Mouse (Mus musculus): ENCODE data around the gene Spaca3. TPM values are rescaled to one million over a fixed set of nuclear protein-coding genes. Genes with fewer than 3 reads are reported as not detected.

Spaca3 gene
- polyA plus RNA-seq, 1 experiment from 2014 or later: not detected

DNA sequence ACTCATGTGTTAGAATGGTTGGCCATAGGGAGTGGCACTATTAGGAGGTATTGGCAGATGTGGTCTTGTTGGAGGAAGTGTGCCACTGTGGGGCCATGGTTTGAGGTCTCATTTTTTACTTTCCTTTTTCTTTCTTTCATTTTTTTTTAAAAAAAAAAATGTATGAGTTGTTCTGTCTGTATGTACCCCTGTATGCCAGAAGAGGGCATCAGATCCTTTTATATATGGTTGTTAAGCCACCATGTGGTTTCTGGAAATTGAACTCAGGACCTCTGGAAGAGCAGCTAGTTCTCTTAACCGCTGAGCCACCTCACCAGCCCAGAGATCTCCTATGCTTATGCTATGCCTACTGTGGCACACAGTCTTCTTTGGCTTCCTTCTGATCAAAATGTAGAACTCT, 19.4 kb upstream of the Spaca3 start:
- no peak overlapping the region for H3K9ac ChIP-seq (replicated peaks)
- H3K4me2 ChIP-seq (replicated peaks): no peak overlapping the region
- H3K27ac ChIP-seq (replicated peaks): no peak overlapping the region
- no peaks in the 10 kb centered on the region for H3K36me3 ChIP-seq
- H3K4me3 ChIP-seq: no peak overlapping the region
- no peaks in the 10 kb centered on the region; the same call in 1 of the 2 replicates for H3K27me3 ChIP-seq
- no peaks in the 10 kb centered on the region for H3K9me3 ChIP-seq
- 76% methylated on average over 1 of the region's 1 CpGs for WGBS
- no peaks in the 10 kb centered on the region for H3K4me1 ChIP-seq
- ATAC-seq (replicated peaks): no peak

DNA sequence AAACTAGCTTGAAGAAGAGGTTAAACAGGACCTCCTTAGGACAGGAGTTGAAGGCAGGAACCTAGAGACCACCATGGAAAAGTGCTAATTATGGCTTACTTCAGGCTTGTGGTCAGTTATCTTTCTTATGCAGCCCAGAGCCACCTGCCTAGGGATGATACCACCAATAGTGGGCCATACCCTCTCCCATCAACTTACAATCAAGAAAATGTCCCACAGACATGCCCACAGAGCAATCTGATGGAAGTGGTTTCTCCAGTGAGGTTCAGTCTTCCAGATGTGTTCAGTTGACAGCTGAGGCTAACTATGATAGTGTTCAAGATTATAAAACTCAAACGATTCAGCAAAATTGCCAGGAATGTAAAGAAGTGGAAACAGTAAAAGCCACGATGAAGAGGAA, 14.7 kb upstream of the Spaca3 start:
- Histone ChIP-seq H3K4me2 (replicated peaks) (no peak overlapping the region), H3K36me3 (no peaks in the 10 kb centered on the region), H3K4me3 (no peak overlapping the region), H3K9me3 (no peaks in the 10 kb centered on the region), H3K27me3 (peaks cover 18% of the 10 kb centered on the region), H3K27ac (replicated peaks) (no peak overlapping the region), H3K9ac (replicated peaks) (no peak overlapping the region), H3K4me1 (no peaks in the 10 kb centered on the region)
- ATAC-seq (replicated peaks): no peak
- 91% methylated on average over 2 of the region's 2 CpGs for WGBS

DNA sequence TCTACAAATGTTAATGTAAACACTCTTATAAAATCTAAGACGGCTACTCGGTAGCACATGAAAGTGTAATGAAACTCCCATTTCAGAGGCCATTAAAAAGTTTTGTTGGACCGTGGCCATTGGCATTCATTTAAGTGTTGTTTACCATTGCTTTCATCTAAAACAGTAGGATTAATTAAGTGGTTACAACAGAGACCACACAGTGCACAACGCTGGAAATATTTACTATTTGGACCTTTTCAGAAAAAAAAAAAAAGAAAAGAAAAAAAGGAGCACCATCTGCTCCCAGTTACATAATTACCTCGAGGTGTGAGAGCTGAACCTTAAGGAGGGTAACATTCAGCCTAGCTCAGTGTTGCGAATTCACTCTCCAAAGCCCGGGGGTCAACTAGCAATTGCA, 12.7 kb upstream of the Spaca3 start:
- no peaks in the 10 kb centered on the region for H3K36me3 ChIP-seq
- H3K4me2 ChIP-seq (replicated peaks): no peak overlapping the region
- no peak overlapping the region for H3K4me3 ChIP-seq
- H3K27ac ChIP-seq (replicated peaks): no peak overlapping the region
- ATAC-seq (replicated peaks): no peak
- WGBS: 19% methylated on average over 7 of the region's 7 CpGs
- H3K9ac ChIP-seq (replicated peaks): no peak overlapping the region
- H3K9me3 ChIP-seq: no peaks in the 10 kb centered on the region
- no peaks in the 10 kb centered on the region for H3K4me1 ChIP-seq
- peaks cover 21% of the 10 kb centered on the region for H3K27me3 ChIP-seq

DNA sequence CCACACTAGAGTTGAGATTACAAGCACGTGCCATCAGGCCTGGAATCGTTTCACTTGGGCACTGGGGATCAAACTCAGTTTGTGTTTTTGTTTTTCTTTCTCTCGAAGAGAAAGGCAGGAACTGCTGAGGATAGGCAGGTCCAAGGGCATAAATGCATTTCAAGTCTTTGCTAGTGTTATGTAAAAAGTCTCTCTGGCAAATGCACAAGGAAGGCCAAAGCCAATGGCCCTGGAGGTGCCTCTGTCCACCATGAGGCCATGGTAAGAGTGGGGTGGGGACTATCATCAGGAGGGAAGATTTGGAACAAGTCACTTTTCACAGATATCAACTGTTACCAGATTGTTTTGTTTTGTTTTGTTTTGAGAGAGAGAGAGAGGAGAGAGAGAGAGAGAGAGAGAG, 12.1 kb upstream of the Spaca3 start:
- no peak for ATAC-seq (replicated peaks)
- Histone ChIP-seq H3K36me3 (no peaks in the 10 kb centered on the region), H3K4me1 (no peaks in the 10 kb centered on the region), H3K27me3 (peaks cover 22% of the 10 kb centered on the region), H3K9me3 (no peaks in the 10 kb centered on the region), H3K4me3 (no peak overlapping the region), H3K27ac (replicated peaks) (no peak overlapping the region), H3K4me2 (replicated peaks) (no peak overlapping the region), H3K9ac (replicated peaks) (no peak overlapping the region)
- 64% methylated on average over 3 of the region's 3 CpGs for WGBS

DNA sequence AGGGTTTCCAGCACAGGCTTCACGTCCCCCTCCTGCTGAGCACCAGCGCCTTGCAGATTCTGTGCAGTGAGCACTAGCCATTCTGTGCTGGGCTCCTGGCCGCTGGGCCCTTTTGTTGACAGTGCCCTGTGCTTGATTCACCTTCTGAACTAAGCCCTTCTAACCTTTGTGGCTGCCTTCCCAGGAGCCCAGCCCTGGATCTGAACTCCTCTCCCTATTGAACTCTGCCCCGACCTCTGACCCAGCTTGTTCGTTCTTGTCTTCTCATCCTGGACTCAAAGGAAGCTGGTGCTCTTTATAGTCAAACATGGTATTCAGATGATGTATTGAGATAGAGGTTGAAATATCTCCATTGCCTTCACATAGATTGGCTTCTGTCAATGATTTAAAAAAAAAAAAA, 10.0 kb upstream of the Spaca3 start:
- Histone ChIP-seq H3K36me3 (no peaks in the 10 kb centered on the region), H3K27me3 (peaks cover 22% of the 10 kb centered on the region), H3K4me3 (no peak overlapping the region), H3K9me3 (no peaks in the 10 kb centered on the region), H3K4me2 (replicated peaks) (no peak overlapping the region), H3K27ac (replicated peaks) (no peak overlapping the region), H3K9ac (replicated peaks) (no peak overlapping the region), H3K4me1 (peaks cover 4% of the 10 kb centered on the region; the same call in 1 of the 2 replicates)
- 62% methylated on average over 5 of the region's 5 CpGs for WGBS
- no peak for ATAC-seq (replicated peaks)

DNA sequence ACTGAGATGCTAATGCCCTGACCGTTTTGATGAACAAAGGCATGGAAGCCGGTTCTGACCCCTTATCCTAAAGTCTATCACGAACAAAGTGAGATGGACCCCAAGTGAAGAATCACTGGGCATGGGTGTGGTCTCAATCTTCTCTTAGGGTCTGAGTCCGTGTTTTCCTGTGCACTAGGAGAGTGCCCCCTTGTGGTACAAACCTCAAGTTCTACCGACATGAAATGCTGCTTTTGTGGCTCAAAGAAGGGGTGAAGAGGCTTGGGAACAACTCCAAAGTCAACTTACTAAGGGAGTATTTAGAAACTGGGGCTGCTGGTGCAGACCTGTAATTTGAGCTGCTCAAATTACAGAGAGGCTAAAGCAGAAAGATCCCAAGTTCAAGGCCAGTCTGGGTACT, 6.3 kb upstream of the Spaca3 start:
- H3K27ac ChIP-seq (replicated peaks): no peak overlapping the region
- no peak overlapping the region for H3K9ac ChIP-seq (replicated peaks)
- no peak overlapping the region for H3K4me2 ChIP-seq (replicated peaks)
- H3K4me3 ChIP-seq: no peak overlapping the region
- H3K36me3 ChIP-seq: no peaks in the 10 kb centered on the region
- peaks cover 17% of the 10 kb centered on the region for H3K27me3 ChIP-seq
- ATAC-seq (replicated peaks): no peak
- peaks cover 4% of the 10 kb centered on the region; the same call in 1 of the 2 replicates for H3K4me1 ChIP-seq
- WGBS: 47% methylated on average over 5 of the region's 5 CpGs
- H3K9me3 ChIP-seq: no peaks in the 10 kb centered on the region

DNA sequence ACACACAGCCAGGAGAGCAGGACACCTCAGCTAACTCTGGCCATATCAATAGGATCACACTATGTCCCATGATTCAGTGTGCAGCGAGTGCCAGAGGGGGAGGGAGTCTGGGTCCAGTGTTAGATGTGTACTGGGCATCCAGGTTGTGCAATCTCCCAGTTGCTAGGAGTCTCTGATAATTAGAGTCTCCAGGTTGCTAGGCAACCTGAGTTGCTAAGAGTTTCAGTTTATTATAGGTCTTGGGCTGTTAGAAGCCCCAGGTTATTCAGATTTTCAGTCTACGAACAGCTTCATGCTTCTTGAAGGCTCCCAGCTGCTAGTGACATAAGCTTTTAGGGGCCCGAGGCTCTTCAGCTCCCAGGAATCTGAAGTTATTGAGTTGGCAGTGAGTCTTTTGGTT, 5.2 kb upstream of the Spaca3 start:
- Histone ChIP-seq H3K4me3 (no peak overlapping the region), H3K4me1 (peaks cover 4% of the 10 kb centered on the region; the same call in 1 of the 2 replicates), H3K9ac (replicated peaks) (no peak overlapping the region), H3K27ac (replicated peaks) (no peak overlapping the region), H3K36me3 (no peaks in the 10 kb centered on the region), H3K27me3 (peaks cover 6% of the 10 kb centered on the region), H3K9me3 (no peaks in the 10 kb centered on the region), H3K4me2 (replicated peaks) (no peak overlapping the region)
- ATAC-seq (replicated peaks): no peak
- 31% methylated on average over 3 of the region's 3 CpGs for WGBS

DNA sequence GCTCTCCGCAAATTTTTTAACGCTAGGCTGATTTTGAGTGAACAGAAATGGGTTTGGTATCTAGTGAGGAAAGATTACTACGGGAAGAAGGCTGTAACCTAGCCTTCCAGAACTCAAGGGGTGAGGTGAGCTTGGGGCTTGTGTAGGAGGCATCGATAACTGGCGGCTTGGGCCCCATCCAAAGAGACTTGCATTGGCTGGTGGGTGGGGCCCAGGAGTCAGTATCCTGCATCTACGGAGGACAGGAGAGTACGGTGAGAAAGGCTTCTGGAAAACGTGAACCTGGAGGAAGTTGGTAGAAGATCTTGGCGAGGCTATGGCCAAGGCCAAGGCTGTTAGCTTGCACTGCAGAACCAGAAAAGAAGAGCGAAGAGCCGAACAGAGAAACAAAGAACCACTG, 3.7 kb upstream of the Spaca3 start:
- Histone ChIP-seq H3K4me1 (peaks cover 4% of the 10 kb centered on the region; the same call in 1 of the 2 replicates), H3K4me2 (replicated peaks) (no peak overlapping the region), H3K9ac (replicated peaks) (no peak overlapping the region), H3K4me3 (no peak overlapping the region), H3K9me3 (no peaks in the 10 kb centered on the region), H3K27me3 (peaks cover 4% of the 10 kb centered on the region; the same call in 1 of the 2 replicates), H3K36me3 (no peaks in the 10 kb centered on the region), H3K27ac (replicated peaks) (no peak overlapping the region)
- no peak for ATAC-seq (replicated peaks)
- WGBS: 91% methylated on average over 11 of the region's 11 CpGs

DNA sequence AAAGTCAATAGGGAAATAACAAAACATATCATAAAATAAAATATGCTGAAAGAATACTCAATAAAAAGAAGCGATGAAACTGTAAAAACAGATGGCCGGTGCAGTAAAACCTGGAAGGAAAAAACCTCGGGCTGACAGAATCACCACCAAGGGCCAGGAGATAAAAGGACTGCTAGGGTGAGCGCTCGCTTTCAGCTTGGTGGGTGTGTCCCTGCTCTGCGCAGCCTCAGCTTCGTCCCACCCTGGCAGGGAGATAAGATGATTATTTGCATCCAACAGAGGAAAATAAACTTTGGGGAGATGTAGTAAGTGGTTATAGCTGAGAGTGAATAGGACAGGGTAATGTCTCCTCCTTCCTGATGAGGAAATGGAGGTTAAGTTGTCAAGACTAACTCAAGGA, 3.3 kb upstream of the Spaca3 start:
- Histone ChIP-seq H3K9me3 (no peaks in the 10 kb centered on the region), H3K27ac (replicated peaks) (no peak overlapping the region), H3K4me1 (peaks cover 4% of the 10 kb centered on the region; the same call in 1 of the 2 replicates), H3K4me2 (replicated peaks) (no peak overlapping the region), H3K36me3 (no peaks in the 10 kb centered on the region), H3K4me3 (no peak overlapping the region), H3K27me3 (peaks cover 4% of the 10 kb centered on the region; the same call in 1 of the 2 replicates), H3K9ac (replicated peaks) (no peak overlapping the region)
- ATAC-seq (replicated peaks): no peak
- 76% methylated on average over 7 of the region's 7 CpGs for WGBS

DNA sequence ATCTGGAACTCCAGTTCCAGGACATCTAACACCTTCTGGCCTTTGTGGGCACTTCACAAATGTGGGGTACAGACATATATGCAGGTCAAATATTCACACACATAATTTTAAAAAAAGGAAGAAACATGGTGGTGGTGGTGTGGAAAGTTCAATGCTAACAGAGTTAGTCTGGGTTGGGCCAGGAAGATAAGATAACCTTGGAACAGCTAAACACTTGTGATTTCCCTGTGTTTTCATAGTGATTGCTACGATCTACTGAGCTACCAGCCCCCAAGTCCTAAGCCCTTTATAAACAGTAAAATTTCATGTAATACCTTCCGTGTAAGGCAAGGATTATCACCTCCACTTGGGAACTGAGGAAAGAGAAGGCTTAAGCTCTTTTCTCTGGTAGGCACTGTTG, 1.3 kb upstream of the Spaca3 start:
- Histone ChIP-seq H3K4me3 (no peak overlapping the region), H3K9ac (replicated peaks) (no peak overlapping the region), H3K36me3 (no peaks in the 10 kb centered on the region), H3K27me3 (no peaks in the 10 kb centered on the region), H3K9me3 (no peaks in the 10 kb centered on the region), H3K27ac (replicated peaks) (no peak overlapping the region), H3K4me2 (replicated peaks) (no peak overlapping the region), H3K4me1 (peaks cover 4% of the 10 kb centered on the region; the same call in 1 of the 2 replicates)
- no peak for ATAC-seq (replicated peaks)
- 88% methylated on average over 2 of the region's 2 CpGs for WGBS

DNA sequence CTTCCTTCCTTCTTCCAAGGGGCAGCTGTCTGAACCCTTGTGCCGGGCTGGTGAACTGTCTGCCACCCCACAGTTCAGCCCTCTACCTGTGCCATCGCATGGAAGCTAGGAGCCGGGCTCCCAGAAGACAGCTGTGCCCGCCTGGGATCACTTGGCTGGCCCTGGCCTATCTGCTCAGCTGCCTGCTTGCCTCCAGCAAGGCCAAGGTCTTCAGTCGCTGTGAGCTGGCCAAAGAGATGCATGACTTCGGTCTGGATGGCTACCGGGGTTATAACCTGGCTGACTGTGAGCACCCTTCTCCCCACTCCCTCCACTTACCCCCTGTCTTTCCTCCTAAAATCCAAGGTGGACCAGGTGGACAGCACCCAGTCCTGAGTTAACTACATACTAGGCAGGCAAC, 4.8 kb downstream of the Spaca3 start:
- Histone ChIP-seq H3K27ac (replicated peaks) (no peak overlapping the region), H3K9me3 (no peaks in the 10 kb centered on the region), H3K4me3 (no peak overlapping the region), H3K36me3 (no peaks in the 10 kb centered on the region), H3K4me1 (no peaks in the 10 kb centered on the region), H3K9ac (replicated peaks) (no peak overlapping the region), H3K4me2 (replicated peaks) (no peak overlapping the region), H3K27me3 (no peaks in the 10 kb centered on the region)
- ATAC-seq (replicated peaks): no peak
- 90% methylated on average over 7 of the region's 7 CpGs for WGBS

DNA sequence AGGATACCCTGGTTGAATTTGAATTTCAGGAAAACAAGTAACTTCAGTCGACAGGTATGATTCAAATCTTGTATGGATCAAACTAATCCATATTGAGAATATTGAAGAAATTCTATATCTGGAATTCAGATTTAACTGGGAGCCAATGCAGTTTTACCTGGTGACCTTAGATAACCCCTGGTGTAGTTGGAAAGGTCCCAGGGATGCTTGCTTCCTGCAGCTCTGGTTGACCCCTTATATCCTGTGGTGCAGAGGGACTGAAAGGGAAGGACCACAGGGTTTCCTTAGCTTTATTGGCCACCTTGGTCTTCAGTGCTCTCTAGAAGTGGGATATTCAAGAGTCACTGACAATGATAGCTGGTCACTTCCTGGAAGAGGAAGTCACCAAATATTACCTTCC, 9.9 kb downstream of the Spaca3 start:
- no peaks in the 10 kb centered on the region for H3K27me3 ChIP-seq
- WGBS: 91% methylated on average over 1 of the region's 1 CpGs
- no peak for ATAC-seq (replicated peaks)
- H3K27ac ChIP-seq (replicated peaks): no peak overlapping the region
- no peaks in the 10 kb centered on the region for H3K36me3 ChIP-seq
- no peaks in the 10 kb centered on the region for H3K9me3 ChIP-seq
- no peak overlapping the region for H3K9ac ChIP-seq (replicated peaks)
- H3K4me2 ChIP-seq (replicated peaks): no peak overlapping the region
- no peaks in the 10 kb centered on the region for H3K4me1 ChIP-seq
- no peak overlapping the region for H3K4me3 ChIP-seq

Data from forebrain, embryonic 15.5 days (tissue).